Mouse (Mus musculus) neutrophil, adult 83 days (primary cell): ENCODE measurements around the gene Gpr50. TPM values are rescaled to one million over a fixed set of nuclear protein-coding genes. Genes with fewer than 3 reads are reported as not detected.

Source experiments
- total RNA-seq, 2 experiments: library from RNA; stranded (reverse); gene quantifications; one replicate each; pipeline ENCODE4 v1.2.4; 2023

Gpr50 gene
- not detected for total RNA-seq

GRCm38 (mm10) chrX:71663374-71663773, at the start of gene Gpr50:
TSS of gene Gpr50 (plus strand) at chrX:71663667.

Other genes starting within 250 kb of the Gpr50 start
- gene Cd99l2, start 170.8 kb upstream of the Gpr50 start, total RNA-seq = 1 to 10 TPM; 1.9 to 5.3 TPM
- gene Hmgb3, start 107.7 kb upstream of the Gpr50 start, total RNA-seq = 10 to 100 TPM; 45.1 to 58.6 TPM
- gene Vma21, start 152.3 kb downstream of the Gpr50 start, total RNA-seq = 10 to 100 TPM; 10.8 to 11.7 TPM